Mouse (Mus musculus): Measurements from ENCODE around the gene Arhgap44. TPM values are rescaled to one million over a fixed set of nuclear protein-coding genes. Genes with fewer than 3 reads are reported as not detected.
A peak's percentile ranks its signal among the peaks of the same experiment; 100 is the strongest.

The Arhgap44 gene
- polyA plus RNA-seq, 1 experiment from 2014 or later: 20.8 TPM

- Histone ChIP-seq H3K4me2 (ENCODE audit: low read depth, low read length) (no peak overlapping the region), H3K27ac (ENCODE audit: low read depth, low read length) (no peak overlapping the region)
- 62% methylated on average over 8 of the region's 8 CpGs for WGBS
These were observed 37.8 kb downstream of the Arhgap44 start for GRCm38 (mm10) chr11:65124913-65125418.

DNA sequence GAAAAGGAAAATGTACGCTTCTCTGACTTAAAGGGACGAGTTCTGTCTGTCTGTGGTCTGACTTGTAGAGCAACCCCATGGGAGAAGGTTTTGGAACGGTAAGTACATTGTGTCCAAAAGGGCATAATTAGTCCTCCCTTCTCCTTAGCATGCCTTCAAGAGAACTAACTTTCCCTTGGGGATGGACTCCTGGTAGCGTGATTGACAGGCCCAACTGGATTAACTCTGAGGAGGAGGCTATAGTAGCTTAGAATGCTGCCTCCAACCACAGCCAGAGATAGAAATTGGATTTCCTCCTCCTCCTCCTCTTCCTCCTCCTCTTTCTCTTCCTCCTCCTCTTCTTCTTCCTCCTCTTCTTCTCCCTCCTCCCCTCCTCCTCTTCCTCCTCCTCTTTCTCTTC lies 42.5 kb downstream of the Arhgap44 start:
- 89% methylated on average over 4 of the region's 4 CpGs for WGBS
- Histone ChIP-seq H3K27me3 (ENCODE audit: control insufficient read depth, insufficient read depth, low read length) (no peaks in the 10 kb centered on the region), H3K27ac (ENCODE audit: low read depth, low read length) (no peak overlapping the region), H3K9ac (replicated peaks; ENCODE audit: low read depth, low read length) (no peak overlapping the region), H3K4me1 (ENCODE audit: control insufficient read depth, insufficient read depth, low read length) (no peaks in the 10 kb centered on the region; the same call in 1 of the 2 replicates), H3K4me2 (ENCODE audit: low read depth, low read length) (no peak overlapping the region), H3K9me3 (ENCODE audit: control insufficient read depth, low read length) (no peaks in the 10 kb centered on the region), H3K4me3 (ENCODE audit: low read depth, low read length) (no peak overlapping the region), H3K36me3 (ENCODE audit: control insufficient read depth, insufficient read depth, low read length) (no peaks in the 10 kb centered on the region)
- ATAC-seq (ENCODE audit: low read depth): no peak

More at GRCm38 (mm10) chr11:65124913-65125418, 37.8 kb downstream of the Arhgap44 start:
- H3K9ac ChIP-seq (replicated peaks; ENCODE audit: low read depth, low read length): no peak overlapping the region
- no peaks in the 10 kb centered on the region for H3K27me3 ChIP-seq (ENCODE audit: control insufficient read depth, insufficient read depth, low read length)
- no peaks in the 10 kb centered on the region; the same call in 1 of the 2 replicates for H3K4me1 ChIP-seq (ENCODE audit: control insufficient read depth, insufficient read depth, low read length)
- H3K9me3 ChIP-seq (ENCODE audit: control insufficient read depth, low read length): no peaks in the 10 kb centered on the region
- no peaks in the 10 kb centered on the region for H3K36me3 ChIP-seq (ENCODE audit: control insufficient read depth, insufficient read depth, low read length)
- peak; percentile 95 for ATAC-seq (ENCODE audit: low read depth)
- no peak overlapping the region for H3K4me3 ChIP-seq (ENCODE audit: low read depth, low read length)

DNA sequence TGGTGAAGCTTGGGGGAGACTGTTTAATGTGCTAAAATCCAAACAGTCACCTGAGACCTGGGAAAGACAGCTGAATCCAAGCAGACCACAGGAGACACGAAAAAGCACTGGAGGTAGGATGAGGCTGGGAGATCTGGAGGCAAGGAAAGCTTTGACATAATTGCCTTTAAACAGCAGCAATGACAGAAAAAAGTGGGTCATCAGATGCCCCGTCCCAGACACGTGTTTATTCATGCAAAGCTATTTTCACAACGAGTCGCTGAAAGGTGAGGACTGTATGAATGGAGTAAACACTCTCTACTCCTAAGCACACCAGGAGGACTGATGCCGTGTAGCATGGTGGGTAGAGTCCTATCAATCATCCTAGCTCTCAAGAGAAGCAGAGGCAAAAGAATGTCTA lies 47.0 kb downstream of the Arhgap44 start:
- 89% methylated on average over 6 of the region's 6 CpGs for WGBS
- Histone ChIP-seq H3K36me3 (ENCODE audit: control insufficient read depth, insufficient read depth, low read length) (no peaks in the 10 kb centered on the region), H3K9ac (replicated peaks; ENCODE audit: low read depth, low read length) (no peak overlapping the region), H3K4me1 (ENCODE audit: control insufficient read depth, insufficient read depth, low read length) (0 out of 2 replicates have a peak, but pooled peaks cover 3% of the 10 kb centered on the region), H3K9me3 (ENCODE audit: control insufficient read depth, low read length) (no peaks in the 10 kb centered on the region), H3K4me2 (ENCODE audit: low read depth, low read length) (no peak overlapping the region), H3K27ac (ENCODE audit: low read depth, low read length) (no peak overlapping the region), H3K27me3 (ENCODE audit: control insufficient read depth, insufficient read depth, low read length) (no peaks in the 10 kb centered on the region), H3K4me3 (ENCODE audit: low read depth, low read length) (no peak overlapping the region)
- ATAC-seq (ENCODE audit: low read depth): no peak

- ATAC-seq (ENCODE audit: low read depth): no peak
- 44% methylated on average over 4 of the region's 4 CpGs for WGBS
- Histone ChIP-seq H3K4me3 (ENCODE audit: low read depth, low read length) (no peak overlapping the region), H3K27ac (ENCODE audit: low read depth, low read length) (no peak overlapping the region), H3K36me3 (ENCODE audit: control insufficient read depth, insufficient read depth, low read length) (no peaks in the 10 kb centered on the region), H3K4me2 (ENCODE audit: low read depth, low read length) (no peak overlapping the region), H3K27me3 (ENCODE audit: control insufficient read depth, insufficient read depth, low read length) (no peaks in the 10 kb centered on the region), H3K9ac (replicated peaks; ENCODE audit: low read depth, low read length) (no peak overlapping the region), H3K4me1 (ENCODE audit: control insufficient read depth, insufficient read depth, low read length) (peaks cover 6% of the 10 kb centered on the region; the same call in 1 of the 2 replicates), H3K9me3 (ENCODE audit: control insufficient read depth, low read length) (no peaks in the 10 kb centered on the region)
These were observed 50.7 kb downstream of the Arhgap44 start for GRCm38 (mm10) chr11:65112086-65112485.

- Histone ChIP-seq H3K27me3 (ENCODE audit: control insufficient read depth, insufficient read depth, low read length) (no peaks in the 10 kb centered on the region), H3K4me1 (ENCODE audit: control insufficient read depth, insufficient read depth, low read length) (peaks cover 6% of the 10 kb centered on the region; the same call in 1 of the 2 replicates), H3K27ac (ENCODE audit: low read depth, low read length) (no peak overlapping the region), H3K9me3 (ENCODE audit: control insufficient read depth, low read length) (no peaks in the 10 kb centered on the region), H3K36me3 (ENCODE audit: control insufficient read depth, insufficient read depth, low read length) (no peaks in the 10 kb centered on the region), H3K4me3 (ENCODE audit: low read depth, low read length) (no peak overlapping the region), H3K9ac (replicated peaks; ENCODE audit: low read depth, low read length) (no peak overlapping the region), H3K4me2 (ENCODE audit: low read depth, low read length) (no peak overlapping the region)
- ATAC-seq (ENCODE audit: low read depth): no peak
- WGBS: 57% methylated on average over 5 of the region's 5 CpGs
These were observed 51.1 kb downstream of the Arhgap44 start for GRCm38 (mm10) chr11:65111651-65112050.

DNA sequence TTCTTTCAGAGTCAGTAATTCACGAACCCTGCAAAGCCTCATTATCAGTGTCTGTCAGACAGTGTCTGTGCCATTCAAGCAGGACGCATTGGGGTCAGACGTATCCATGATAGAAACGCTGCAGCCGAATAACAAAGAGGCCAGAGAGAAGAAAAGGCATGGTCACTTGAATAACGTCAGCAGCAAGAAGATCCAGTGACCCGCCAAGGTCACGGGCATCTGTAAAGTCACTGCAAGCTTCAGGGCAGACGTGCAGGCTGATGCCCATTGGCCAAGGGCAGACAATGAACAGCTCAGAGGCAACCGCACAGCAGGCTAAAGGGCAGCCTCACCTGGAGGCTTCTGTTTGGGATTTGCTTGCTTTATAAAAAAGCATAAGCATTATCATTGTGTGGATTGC lies 52.7 kb downstream of the Arhgap44 start:
- Histone ChIP-seq H3K27ac (ENCODE audit: low read depth, low read length) (no peak overlapping the region), H3K9me3 (ENCODE audit: control insufficient read depth, low read length) (no peaks in the 10 kb centered on the region), H3K4me2 (ENCODE audit: low read depth, low read length) (no peak overlapping the region), H3K9ac (replicated peaks; ENCODE audit: low read depth, low read length) (no peak overlapping the region), H3K4me3 (ENCODE audit: low read depth, low read length) (no peak overlapping the region), H3K36me3 (ENCODE audit: control insufficient read depth, insufficient read depth, low read length) (no peaks in the 10 kb centered on the region), H3K27me3 (ENCODE audit: control insufficient read depth, insufficient read depth, low read length) (no peaks in the 10 kb centered on the region), H3K4me1 (ENCODE audit: control insufficient read depth, insufficient read depth, low read length) (peaks cover 6% of the 10 kb centered on the region; the same call in 1 of the 2 replicates)
- WGBS: 29% methylated on average over 10 of the region's 10 CpGs
- no peak for ATAC-seq (ENCODE audit: low read depth)

DNA sequence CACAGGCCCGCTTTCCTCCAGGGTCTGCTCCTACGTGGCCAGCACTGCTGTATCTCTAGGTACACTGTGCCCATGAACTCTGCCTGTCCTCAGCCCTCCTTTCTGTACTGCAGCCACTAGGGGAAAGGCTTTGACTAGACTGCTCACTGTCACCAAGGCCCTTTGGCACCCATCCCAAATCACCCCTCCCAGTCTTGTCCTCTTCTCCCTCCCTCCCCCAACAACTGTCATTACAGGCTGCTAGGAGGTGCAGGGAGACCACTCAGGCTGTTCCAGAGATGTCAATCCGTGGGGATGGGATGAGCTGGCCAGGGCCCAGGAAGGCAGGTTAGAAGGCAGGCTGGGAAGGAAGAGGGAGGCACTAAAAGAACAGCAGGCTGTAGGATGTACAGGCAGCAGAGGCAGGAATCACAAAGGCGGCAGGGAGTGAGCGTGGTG lies 55.0 kb downstream of the Arhgap44 start:
- 63% methylated on average over 5 of the region's 5 CpGs for WGBS
- Histone ChIP-seq H3K27ac (ENCODE audit: low read depth, low read length) (peak overlapping the region; percentile 44; the same call in 1 of the 2 replicates), H3K9ac (replicated peaks; ENCODE audit: low read depth, low read length) (no peak overlapping the region), H3K4me2 (ENCODE audit: low read depth, low read length) (no peak overlapping the region), H3K4me3 (ENCODE audit: low read depth, low read length) (no peak overlapping the region), H3K36me3 (ENCODE audit: control insufficient read depth, insufficient read depth, low read length) (no peaks in the 10 kb centered on the region), H3K27me3 (ENCODE audit: control insufficient read depth, insufficient read depth, low read length) (no peaks in the 10 kb centered on the region), H3K4me1 (ENCODE audit: control insufficient read depth, insufficient read depth, low read length) (peaks cover 6% of the 10 kb centered on the region; the same call in 1 of the 2 replicates), H3K9me3 (ENCODE audit: control insufficient read depth, low read length) (no peaks in the 10 kb centered on the region)
- peak; percentile 83; the same call in 1 of the 2 replicates for ATAC-seq (ENCODE audit: low read depth)

- Histone ChIP-seq H3K4me2 (ENCODE audit: low read depth, low read length) (no peak overlapping the region), H3K4me1 (ENCODE audit: control insufficient read depth, insufficient read depth, low read length) (peaks cover 5% of the 10 kb centered on the region; the same call in 1 of the 2 replicates), H3K27me3 (ENCODE audit: control insufficient read depth, insufficient read depth, low read length) (no peaks in the 10 kb centered on the region), H3K9me3 (ENCODE audit: control insufficient read depth, low read length) (no peaks in the 10 kb centered on the region), H3K36me3 (ENCODE audit: control insufficient read depth, insufficient read depth, low read length) (no peaks in the 10 kb centered on the region), H3K4me3 (ENCODE audit: low read depth, low read length) (no peak overlapping the region), H3K9ac (replicated peaks; ENCODE audit: low read depth, low read length) (no peak overlapping the region), H3K27ac (ENCODE audit: low read depth, low read length) (no peak overlapping the region)
- WGBS: 77% methylated on average over 4 of the region's 4 CpGs
- no peak for ATAC-seq (ENCODE audit: low read depth)
These were observed 55.6 kb downstream of the Arhgap44 start for GRCm38 (mm10) chr11:65107151-65107550.

- no peak overlapping the region for H3K4me2 ChIP-seq (ENCODE audit: low read depth, low read length)
- H3K4me3 ChIP-seq (ENCODE audit: low read depth, low read length): no peak overlapping the region
- H3K36me3 ChIP-seq (ENCODE audit: control insufficient read depth, insufficient read depth, low read length): no peaks in the 10 kb centered on the region
- 93% methylated on average over 3 of the region's 3 CpGs for WGBS
- H3K4me1 ChIP-seq (ENCODE audit: control insufficient read depth, insufficient read depth, low read length): peaks cover 4% of the 10 kb centered on the region; the same call in 1 of the 2 replicates
- no peaks in the 10 kb centered on the region for H3K9me3 ChIP-seq (ENCODE audit: control insufficient read depth, low read length)
- no peaks in the 10 kb centered on the region for H3K27me3 ChIP-seq (ENCODE audit: control insufficient read depth, insufficient read depth, low read length)
- no peak for ATAC-seq (ENCODE audit: low read depth)
- H3K9ac ChIP-seq (replicated peaks; ENCODE audit: low read depth, low read length): no peak overlapping the region
- H3K27ac ChIP-seq (ENCODE audit: low read depth, low read length): no peak overlapping the region
These were observed 58.7 kb downstream of the Arhgap44 start for GRCm38 (mm10) chr11:65104076-65104475.
